8 mouse cellular contexts compared by ENCODE assay signal in genomic region chr14:31495538-31495937, GRCm38 (mm10). TPM values are rescaled to one million over a fixed set of nuclear protein-coding genes. Genes with fewer than 3 reads are reported as not detected.
DNase-seq lines count a peak whose midpoint lies in the region; ATAC-seq lines count a peak whose summit lies in the region.

No protein-coding gene starts in this region.

- H3K27me3 ChIP-seq in lung, embryonic 15.5 days: no peaks in the 10 kb centered on the region
- H3K27me3 ChIP-seq in embryonic facial prominence, embryonic 11.5 days (ENCODE audit: control insufficient read depth, insufficient read depth, low read length): no peaks in the 10 kb centered on the region
- no peaks in the 10 kb centered on the region for H3K27me3 ChIP-seq in intestine, embryonic 15.5 days (replicated peaks)
- no peaks in the 10 kb centered on the region for H3K27me3 ChIP-seq in neural tube, embryonic 15.5 days (replicated peaks)

- peaks cover 28% of the 10 kb centered on the region for H3K36me3 ChIP-seq in lung, embryonic 15.5 days
- no peaks in the 10 kb centered on the region; the same call in 1 of the 2 replicates for H3K36me3 ChIP-seq in embryonic facial prominence, embryonic 11.5 days (replicated peaks; ENCODE audit: control insufficient read depth, insufficient read depth, low read depth, low read length)
- H3K36me3 ChIP-seq in intestine, embryonic 15.5 days: peaks cover 8% of the 10 kb centered on the region; the same call in 1 of the 2 replicates
- H3K36me3 ChIP-seq in neural tube, embryonic 15.5 days: peaks cover 20% of the 10 kb centered on the region

- ATAC-seq in lung, embryonic 15.5 days (ENCODE audit: borderline replicate concordance, extremely low read depth, low FRiP score, low TSS enrichment): no peak
- no peak for ATAC-seq in embryonic facial prominence, embryonic 11.5 days (replicated peaks; ENCODE audit: insufficient number of reproducible peaks, low FRiP score, low TSS enrichment, low read depth)
- ATAC-seq in intestine, embryonic 15.5 days: no peak
- no peak for ATAC-seq in neural tube, embryonic 15.5 days (ENCODE audit: low FRiP score)

- H3K4me2 ChIP-seq in lung, embryonic 15.5 days: peak overlapping the region; percentile 79
- peak overlapping the region; percentile 62 for H3K4me2 ChIP-seq in embryonic facial prominence, embryonic 11.5 days (ENCODE audit: low read depth, low read length)
- H3K4me2 ChIP-seq in intestine, embryonic 15.5 days (replicated peaks): peak overlapping the region; percentile 72
- H3K4me2 ChIP-seq in neural tube, embryonic 15.5 days: peak overlapping the region; percentile 90

- H3K9me3 ChIP-seq in lung, embryonic 15.5 days: no peaks in the 10 kb centered on the region
- H3K9me3 ChIP-seq in embryonic facial prominence, embryonic 11.5 days (replicated peaks; ENCODE audit: control insufficient read depth, low read length): no peaks in the 10 kb centered on the region
- H3K9me3 ChIP-seq in intestine, embryonic 15.5 days: no peaks in the 10 kb centered on the region
- H3K9me3 ChIP-seq in neural tube, embryonic 15.5 days (replicated peaks): no peaks in the 10 kb centered on the region

- peak overlapping the region; percentile 92 for H3K9ac ChIP-seq in lung, embryonic 15.5 days
- H3K9ac ChIP-seq in embryonic facial prominence, embryonic 11.5 days (replicated peaks; ENCODE audit: low read length): peak overlapping the region; percentile 93
- peak overlapping the region; percentile 95 for H3K9ac ChIP-seq in intestine, embryonic 15.5 days
- peak overlapping the region; percentile 79 for H3K9ac ChIP-seq in neural tube, embryonic 15.5 days (replicated peaks)

- peak overlapping the region; percentile 88 for H3K27ac ChIP-seq in lung, embryonic 15.5 days
- peak overlapping the region; percentile 85; the same call in 1 of the 2 replicates for H3K27ac ChIP-seq in embryonic facial prominence, embryonic 11.5 days (replicated peaks; ENCODE audit: low read depth, low read length)
- peak overlapping the region; percentile 94; the same call in 1 of the 2 replicates for H3K27ac ChIP-seq in intestine, embryonic 15.5 days
- peak overlapping the region; percentile 89 for H3K27ac ChIP-seq in neural tube, embryonic 15.5 days (replicated peaks)

- WGBS in lung, embryonic 15.5 days: 4% methylated on average over 8 of the region's 8 CpGs
- 5% methylated on average over 8 of the region's 8 CpGs for WGBS in embryonic facial prominence, embryonic 11.5 days
- 2% methylated on average over 8 of the region's 8 CpGs for WGBS in intestine, embryonic 15.5 days
- WGBS in neural tube, embryonic 15.5 days: 4% methylated on average over 8 of the region's 8 CpGs

- H3K4me3 ChIP-seq in lung, embryonic 15.5 days: peak overlapping the region; percentile 72
- peak overlapping the region; percentile 93 for H3K4me3 ChIP-seq in embryonic facial prominence, embryonic 11.5 days (ENCODE audit: low read depth, low read length)
- H3K4me3 ChIP-seq in intestine, embryonic 15.5 days (replicated peaks): peak overlapping the region; percentile 98
- peak overlapping the region; percentile 77 for H3K4me3 ChIP-seq in neural tube, embryonic 15.5 days (replicated peaks)

- peaks cover 22% of the 10 kb centered on the region for H3K4me1 ChIP-seq in lung, embryonic 15.5 days
- peaks cover 4% of the 10 kb centered on the region for H3K4me1 ChIP-seq in embryonic facial prominence, embryonic 11.5 days (ENCODE audit: control insufficient read depth, insufficient read depth, low read length)
- peaks cover 21% of the 10 kb centered on the region for H3K4me1 ChIP-seq in intestine, embryonic 15.5 days (replicated peaks)
- peaks cover 37% of the 10 kb centered on the region for H3K4me1 ChIP-seq in neural tube, embryonic 15.5 days

- no peak for DNase-seq in lung, postnatal 10 days
- no peak for DNase-seq in embryonic facial prominence, embryonic 11.5 days (ENCODE audit: low spot score)
- DNase-seq in thymus, postnatal 0 days (ENCODE audit: low spot score): no peak
- DNase-seq in kidney, postnatal 25 days: no peak
- DNase-seq in kidney, postnatal 10 days: no peak

RNA-seq across cellular contexts. Expression of gene Mettl6, which starts 0.7 kb away (rescaled TPM):
- 51.7 and 56.0 TPM in 2 replicates for polyA plus RNA-seq in lung, embryonic 15.5 days (2015; fragmentation: Nextera tagmentation; extraction: Ambion mirVana)
- 100 and 108 TPM in 2 replicates for polyA plus RNA-seq in embryonic facial prominence, embryonic 11.5 days (2014; fragmentation: Nextera tagmentation; extraction: Ambion mirVana)
- 52.9 and 54.1 TPM in 2 replicates for polyA plus RNA-seq in intestine, embryonic 15.5 days (2015; fragmentation: Nextera tagmentation; extraction: Ambion mirVana)
- polyA plus RNA-seq in neural tube, embryonic 15.5 days (2015; fragmentation: Nextera tagmentation; extraction: Ambion mirVana): 40.3 and 47.4 TPM in 2 replicates
- polyA plus RNA-seq in thymus, postnatal 0 days (2015; fragmentation: Nextera tagmentation; extraction: Ambion mirVana): 149 and 164 TPM in 2 replicates

RNA-seq across cellular contexts. Expression of gene Eaf1, which starts 1.3 kb away (rescaled TPM):
- 20.1 and 22.7 TPM in 2 replicates for polyA plus RNA-seq in lung, embryonic 15.5 days (2015; fragmentation: Nextera tagmentation; extraction: Ambion mirVana)
- polyA plus RNA-seq in embryonic facial prominence, embryonic 11.5 days (2014; fragmentation: Nextera tagmentation; extraction: Ambion mirVana): 23.0 and 26.7 TPM in 2 replicates
- polyA plus RNA-seq in intestine, embryonic 15.5 days (2015; fragmentation: Nextera tagmentation; extraction: Ambion mirVana): 19.9 and 21.4 TPM in 2 replicates
- 7.4 and 12.9 TPM in 2 replicates for polyA plus RNA-seq in neural tube, embryonic 15.5 days (2015; fragmentation: Nextera tagmentation; extraction: Ambion mirVana)
- 47.2 and 52.6 TPM in 2 replicates for polyA plus RNA-seq in thymus, postnatal 0 days (2015; fragmentation: Nextera tagmentation; extraction: Ambion mirVana)

RNA-seq across cellular contexts. Expression of gene Sh3bp5, which starts 59.7 kb away (rescaled TPM):
- 25.4 and 26.4 TPM in 2 replicates for polyA plus RNA-seq in lung, embryonic 15.5 days (2015; fragmentation: Nextera tagmentation; extraction: Ambion mirVana)
- 15.8 and 16.0 TPM in 2 replicates for polyA plus RNA-seq in embryonic facial prominence, embryonic 11.5 days (2014; fragmentation: Nextera tagmentation; extraction: Ambion mirVana)
- polyA plus RNA-seq in intestine, embryonic 15.5 days (2015; fragmentation: Nextera tagmentation; extraction: Ambion mirVana): 18.1 and 20.6 TPM in 2 replicates
- polyA plus RNA-seq in neural tube, embryonic 15.5 days (2015; fragmentation: Nextera tagmentation; extraction: Ambion mirVana): 131 and 150 TPM in 2 replicates
- polyA plus RNA-seq in thymus, postnatal 0 days (2015; fragmentation: Nextera tagmentation; extraction: Ambion mirVana): 20.3 and 20.7 TPM in 2 replicates
